Mouse (Mus musculus) gastrocnemius, adult 18-20 months (tissue): ENCODE measurements around the gene Olfr1065. TPM values are rescaled to one million over a fixed set of nuclear protein-coding genes. Genes with fewer than 3 reads are reported as not detected.
"Not testable (repeated sequence)": the region's sequence is repeated elsewhere in the genome, so short reads cannot be mapped to it uniquely, and the experiment has no call there.

Experiments
- DNase-seq: peaks from one replicate; pipeline ENCODE4 v3.0.0; 2021; ENCODE audit warnings: low spot score
- long read RNA-seq, 2 experiments: library from polyadenylated mRNA; stranded (forward); transcript quantifications; one replicate each; pipeline ENCODE4 v2.0.0; 2021
- total RNA-seq, 2 experiments: library from RNA; stranded (reverse); gene quantifications; 2 replicates each; pipeline ENCODE4 v1.2.3; 2021

Gene Olfr1065
- total RNA-seq: not detected
- long read RNA-seq, experiment 1: 0 reads
- long read RNA-seq, experiment 2: 0 reads

GRCm38 (mm10) chr2:86450491-86450890 is at the start of gene Olfr1065:
TSS of gene Olfr1065 (minus strand) at chr2:86450591.
- DNase-seq: not testable (repeated sequence)

GRCm38 (mm10) chr2:86487286-86487685 is 36.9 kb upstream of the Olfr1065 start, which contains the start of gene Olfr228:
TSS of gene Olfr228 (minus strand) at chr2:86487386.
- no peak for DNase-seq

- DNase-seq: no peak
Measured at GRCm38 (mm10) chr2:86464442-86465109, 14.2 kb upstream of the Olfr1065 start.

- no peak for DNase-seq
Measured at GRCm38 (mm10) chr2:86460434-86460833, 10.0 kb upstream of the Olfr1065 start.

- no peak for DNase-seq
Measured at GRCm38 (mm10) chr2:86456169-86456568, 5.8 kb upstream of the Olfr1065 start, which contains the start of gene Olfr1066. TSS of gene Olfr1066 (minus strand) at chr2:86456269.

GRCm38 (mm10) chr2:86442101-86442500 is 8.3 kb downstream of the Olfr1065 start:
- not testable (repeated sequence) for DNase-seq

- not testable (repeated sequence) for DNase-seq
Measured at GRCm38 (mm10) chr2:86428511-86428910, 21.9 kb downstream of the Olfr1065 start.

GRCm38 (mm10) chr2:86426649-86427048 is 23.7 kb downstream of the Olfr1065 start, which contains the start of gene Olfr1062:
TSS of gene Olfr1062 (minus strand) at chr2:86426749.
- not testable (repeated sequence) for DNase-seq

- DNase-seq: no peak
Measured at GRCm38 (mm10) chr2:86413950-86414349, 36.4 kb downstream of the Olfr1065 start, which contains the start of gene Olfr1061. TSS of gene Olfr1061 (minus strand) at chr2:86414050.

GRCm38 (mm10) chr2:86395114-86395513 is 55.3 kb downstream of the Olfr1065 start:
- no peak for DNase-seq

Other genes starting within 250 kb of the Olfr1065 start
- gene Olfr1045, start 247.6 kb downstream of the Olfr1065 start, total RNA-seq: not detected
- not detected for gene Olfr1046, start 231.3 kb downstream of the Olfr1065 start, total RNA-seq
- gene Olfr1047, start 219.2 kb downstream of the Olfr1065 start, total RNA-seq: not detected
- not detected for gene Olfr1048, start 210.3 kb downstream of the Olfr1065 start, total RNA-seq
- gene Olfr1049, start 192.3 kb downstream of the Olfr1065 start, total RNA-seq: not detected
- not detected for gene Olfr1051, start 171.5 kb downstream of the Olfr1065 start, total RNA-seq
- not detected for gene Olfr1052, start 158.1 kb downstream of the Olfr1065 start, total RNA-seq
- not detected for gene Olfr1053, start 135.3 kb downstream of the Olfr1065 start, total RNA-seq
- not detected for gene Olfr1054, start 115.2 kb downstream of the Olfr1065 start, total RNA-seq
- gene Olfr1055, start 100.3 kb downstream of the Olfr1065 start, total RNA-seq: not detected
- not detected for gene Olfr1056, start 88.1 kb downstream of the Olfr1065 start, total RNA-seq
- gene Olfr1057, start 72.2 kb downstream of the Olfr1065 start, total RNA-seq: not detected
- not detected for gene Olfr1058, start 62.0 kb downstream of the Olfr1065 start, total RNA-seq
- not detected for gene Olfr1061, start 36.5 kb downstream of the Olfr1065 start, total RNA-seq
- not detected for gene Olfr1062, start 23.8 kb downstream of the Olfr1065 start, total RNA-seq
- gene Olfr1066, start 5.7 kb upstream of the Olfr1065 start, total RNA-seq: not detected
- gene Olfr228, start 36.8 kb upstream of the Olfr1065 start, total RNA-seq: not detected
- gene Olfr1076, start 57.9 kb upstream of the Olfr1065 start, total RNA-seq: not detected
- gene Olfr1079, start 91.9 kb upstream of the Olfr1065 start, total RNA-seq: not detected
- gene Olfr1080, start 107.6 kb upstream of the Olfr1065 start, total RNA-seq: not detected
- not detected for gene Olfr1082, start 148.4 kb upstream of the Olfr1065 start, total RNA-seq
- gene Olfr1084, start 189.1 kb upstream of the Olfr1065 start, total RNA-seq: not detected
- not detected for gene Olfr1085, start 211.4 kb upstream of the Olfr1065 start, total RNA-seq
- not detected for gene Olfr1086, start 229.5 kb upstream of the Olfr1065 start, total RNA-seq
- gene Olfr1087, start 247.8 kb upstream of the Olfr1065 start, total RNA-seq: not detected